Mouse (Mus musculus): ENCODE data around the gene Mfsd2b. TPM values are rescaled to one million over a fixed set of nuclear protein-coding genes. Genes with fewer than 3 reads are reported as not detected.

Mfsd2b gene
- polyA plus RNA-seq, 1 experiment = 347 TPM

DNA sequence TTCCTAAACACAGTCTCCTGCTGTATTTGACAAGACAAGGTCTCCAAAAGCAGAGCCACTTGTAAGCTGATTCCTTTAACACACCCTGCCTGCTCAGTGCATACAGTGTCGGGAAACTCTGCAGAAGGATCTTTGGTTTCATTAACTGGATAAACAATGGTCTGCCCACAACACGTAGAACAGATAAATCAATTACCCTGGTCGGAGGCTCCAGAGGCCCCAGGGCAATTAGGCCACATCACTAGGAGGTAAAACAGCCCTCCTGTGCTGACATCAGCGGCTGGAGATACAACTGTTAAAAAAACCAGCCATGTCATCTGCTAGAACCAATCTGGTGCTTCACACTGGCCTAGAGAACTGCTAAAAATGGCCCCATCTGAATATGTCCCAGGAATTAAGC is 37.2 kb downstream of the Mfsd2b start:
- H3K9me3 ChIP-seq = no peaks in the 10 kb centered on the region
- TF ChIP-seq FLI1 (IDR thresholded peaks at IDR 0.05; ENCODE audit: low read length) = no peak
- no peak for TF ChIP-seq GATA1 (IDR thresholded peaks at IDR 0.05; ENCODE audit: borderline replicate concordance, low read length)
- peaks cover 67% of the 10 kb centered on the region for H3K36me3 ChIP-seq (replicated peaks; ENCODE audit: low read length)
- no peak overlapping the region for H3K4me3 ChIP-seq (replicated peaks)
- no peaks in the 10 kb centered on the region for H3K27me3 ChIP-seq (replicated peaks)
- H3K4me1 ChIP-seq = peaks cover 43% of the 10 kb centered on the region

DNA sequence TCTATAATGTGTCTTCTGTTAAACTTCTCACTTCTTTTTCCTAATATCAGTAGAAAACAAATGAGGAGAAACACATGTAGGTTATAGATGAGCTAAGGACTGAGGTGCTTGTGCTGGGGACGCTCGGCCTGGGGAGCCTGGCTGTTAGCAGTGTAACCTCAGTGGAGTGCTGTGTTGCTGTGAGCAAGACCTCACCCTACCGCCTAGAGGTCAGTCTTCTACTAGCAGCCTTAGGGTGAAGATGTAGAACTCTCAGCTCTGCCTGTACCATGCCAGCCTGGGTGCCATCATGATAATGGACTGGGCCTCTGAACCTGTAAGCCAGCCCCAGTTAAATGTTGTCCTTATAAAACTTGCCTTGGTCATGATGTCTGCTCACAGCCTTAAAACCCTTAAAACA is 46.9 kb downstream of the Mfsd2b start:
- TF ChIP-seq FLI1 (IDR thresholded peaks at IDR 0.05; ENCODE audit: low read length) (no peak), GATA1 (IDR thresholded peaks at IDR 0.05; ENCODE audit: borderline replicate concordance, low read length) (no peak)
- Histone ChIP-seq H3K9me3 (no peaks in the 10 kb centered on the region), H3K36me3 (replicated peaks; ENCODE audit: low read length) (peaks cover 94% of the 10 kb centered on the region)

GRCm38 (mm10) chr12:4817361-4818101 is 56.6 kb downstream of the Mfsd2b start, which contains the start of gene Sf3b6:
Gene Sf3b6 (plus strand): TSS chr12:4817544.
- TF ChIP-seq GATA1 (IDR thresholded peaks at IDR 0.05; ENCODE audit: borderline replicate concordance, low read length) (no peak), FLI1 (IDR thresholded peaks at IDR 0.05; ENCODE audit: low read length) (peak; percentile 94)
- Histone ChIP-seq H3K27me3 (replicated peaks) (peaks cover 5% of the 10 kb centered on the region), H3K9me3 (no peaks in the 10 kb centered on the region), H3K4me1 (peaks cover 36% of the 10 kb centered on the region), H3K4me3 (replicated peaks) (peak within 1 kb of the TSS; percentile 100), H3K36me3 (replicated peaks; ENCODE audit: low read length) (peaks cover 32% of the 10 kb centered on the region)

More for the DNA sequence above, 46.9 kb downstream of the Mfsd2b start:
- no peak overlapping the region for H3K4me3 ChIP-seq (replicated peaks)
- peaks cover 10% of the 10 kb centered on the region for H3K4me1 ChIP-seq
- H3K27me3 ChIP-seq (replicated peaks) = no peaks in the 10 kb centered on the region

GRCm38 (mm10) chr12:4816680-4817360 is 57.3 kb downstream of the Mfsd2b start:
- H3K36me3 ChIP-seq (replicated peaks; ENCODE audit: low read length) = peaks cover 25% of the 10 kb centered on the region
- peaks cover 6% of the 10 kb centered on the region for H3K27me3 ChIP-seq (replicated peaks)
- peak overlapping the region; percentile 100 for H3K4me3 ChIP-seq (replicated peaks)
- peaks cover 36% of the 10 kb centered on the region for H3K4me1 ChIP-seq
- H3K9me3 ChIP-seq = no peaks in the 10 kb centered on the region
- TF ChIP-seq FLI1 (IDR thresholded peaks at IDR 0.05; ENCODE audit: low read length) = no peak
- TF ChIP-seq GATA1 (IDR thresholded peaks at IDR 0.05; ENCODE audit: borderline replicate concordance, low read length) = no peak

DNA sequence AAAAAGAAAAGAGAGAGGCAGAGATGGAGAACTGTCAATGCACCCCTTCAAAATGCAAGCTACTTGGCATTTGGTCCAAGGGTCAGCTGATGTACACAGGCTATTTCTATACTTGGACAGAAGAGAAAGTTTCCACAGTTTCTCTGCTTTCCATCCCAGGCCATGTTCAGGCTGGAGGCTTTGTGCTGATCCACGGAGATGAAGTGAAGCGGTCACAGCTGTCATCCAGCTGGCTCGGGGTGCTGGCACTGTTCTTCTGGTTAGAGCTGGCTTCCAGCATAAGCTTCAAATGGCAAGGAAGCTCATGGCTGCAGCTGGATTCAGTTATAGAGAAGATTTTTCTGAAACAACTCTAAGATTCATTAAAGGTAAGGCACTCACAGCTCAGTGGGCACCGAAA is 60.5 kb downstream of the Mfsd2b start:
- no peak for TF ChIP-seq GATA1 (IDR thresholded peaks at IDR 0.05; ENCODE audit: borderline replicate concordance, low read length)
- no peak for TF ChIP-seq FLI1 (IDR thresholded peaks at IDR 0.05; ENCODE audit: low read length)
- Histone ChIP-seq H3K36me3 (replicated peaks; ENCODE audit: low read length) (no peaks in the 10 kb centered on the region), H3K4me3 (replicated peaks) (no peak overlapping the region), H3K27me3 (replicated peaks) (peaks cover 15% of the 10 kb centered on the region), H3K9me3 (peaks cover 10% of the 10 kb centered on the region), H3K4me1 (peaks cover 20% of the 10 kb centered on the region)

Other genes with a start within 250 kb of the Mfsd2b start
- not detected in 2 replicates for gene Fam228a, start 135.9 kb downstream of the Mfsd2b start, polyA plus RNA-seq (2012; ENCODE audit: insufficient read depth, low replicate concordance)
- gene Pfn4, start 105.3 kb downstream of the Mfsd2b start, polyA plus RNA-seq (2012; ENCODE audit: insufficient read depth, low replicate concordance) = 0.40 TPM in 1 of 2 replicates, not detected in the other
- 1.2 TPM in 1 of 2 replicates, not detected in the other for gene Fam228b, start 105.1 kb downstream of the Mfsd2b start, polyA plus RNA-seq (2012; ENCODE audit: insufficient read depth, low replicate concordance)
- gene Sf3b6, start 56.8 kb downstream of the Mfsd2b start, polyA plus RNA-seq (2012; ENCODE audit: insufficient read depth, low replicate concordance) = 15.8 TPM in 1 of 2 replicates, not detected in the other
- 3.8 and 15.5 TPM in 2 replicates for gene Fkbp1b, start 32.8 kb downstream of the Mfsd2b start, polyA plus RNA-seq (2012; ENCODE audit: insufficient read depth, low replicate concordance)
- gene Wdcp, start 31.1 kb downstream of the Mfsd2b start, polyA plus RNA-seq (2012; ENCODE audit: insufficient read depth, low replicate concordance) = 1.00 TPM in 1 of 2 replicates, not detected in the other
- gene Ubxn2a, start 33.3 kb upstream of the Mfsd2b start, polyA plus RNA-seq (2012; ENCODE audit: insufficient read depth, low replicate concordance) = 2.5 and 10.4 TPM in 2 replicates
- 1.4 and 7.0 TPM in 2 replicates for gene Atad2b, start 43.0 kb upstream of the Mfsd2b start, polyA plus RNA-seq (2012; ENCODE audit: insufficient read depth, low replicate concordance)